Mouse (Mus musculus) limb, embryonic 10.5 days (tissue): ENCODE results near the gene Fign. TPM values are rescaled to one million over a fixed set of nuclear protein-coding genes. Genes with fewer than 3 reads are reported as not detected.

ENCODE experiments used
- DNase-seq: peaks from one replicate; pipeline ENCODE4 v3.0.0-alpha.2; 2017; ENCODE audit warnings: low spot score
- H3K27ac ChIP-seq: fragments of 300-500 bp; sonication (generic); 2 replicates; pipeline ENCODE4 v1.5.1; 2016; ENCODE audit warnings: mild to moderate bottlenecking
- H3K27me3 ChIP-seq: fragments of 300-500 bp; sonication (generic); 2 replicates; pipeline ENCODE4 v1.6.1; 2016; ENCODE audit warnings: low read depth, mild to moderate bottlenecking; ENCODE audit not compliant: poor library complexity, severe bottlenecking
- H3K36me3 ChIP-seq: fragments of 300-500 bp; sonication (generic); 2 replicates; pipeline ENCODE4 v1.6.1; 2016; ENCODE audit warnings: mild to moderate bottlenecking, moderate library complexity
- H3K4me1 ChIP-seq: fragments of 300-500 bp; sonication (generic); 2 replicates; pipeline ENCODE4 v1.6.1; 2016
- H3K4me3 ChIP-seq: fragments of 300-500 bp; sonication (generic); 2 replicates; pipeline ENCODE4 v1.5.1; 2016; ENCODE audit warnings: mild to moderate bottlenecking, moderate library complexity
- H3K9me3 ChIP-seq: fragments of 300-500 bp; sonication (generic); replicated peaks from 2 replicates; pipeline ENCODE4 v1.6.1; 2016; ENCODE audit warnings: mild to moderate bottlenecking
- WGBS: fragments of 180-500 bp; shearing (Covaris S2); methylation state at CpG from one replicate; pipeline ENCODE4 v1.1.7; 2016; 5-methylcytosine and 5-hydroxymethylcytosine counted together
- polyA plus RNA-seq: library from polyadenylated mRNA; unstranded; fragments of >200 nt; fragmentation: Nextera tagmentation; extraction: Ambion mirVana; gene quantifications from 2 replicates; pipeline ENCODE4 v1.2.1, GENCODE M21; 2016

Fign gene
- polyA plus RNA-seq, 1 experiment from 2014 or later: 16.6 TPM

GRCm38 (mm10) chr2:64033871-64034270 lies 64.0 kb downstream of the Fign start:
- no peak for DNase-seq

GRCm38 (mm10) chr2:64025961-64026360 lies 71.9 kb downstream of the Fign start:
- 90% methylated on average over 4 of the region's 4 CpGs for WGBS
- peaks cover 3% of the 10 kb centered on the region; the same call in 1 of the 2 replicates for H3K36me3 ChIP-seq
- no peak overlapping the region for H3K27ac ChIP-seq
- no peak for DNase-seq
- H3K9me3 ChIP-seq: no peaks in the 10 kb centered on the region
- H3K27me3 ChIP-seq: no peaks in the 10 kb centered on the region
- no peak overlapping the region for H3K4me3 ChIP-seq
- no peaks in the 10 kb centered on the region for H3K4me1 ChIP-seq

More at GRCm38 (mm10) chr2:64033871-64034270, 64.0 kb downstream of the Fign start:
- WGBS: 94% methylated on average over 3 of the region's 3 CpGs
- no peaks in the 10 kb centered on the region for H3K9me3 ChIP-seq
- H3K4me1 ChIP-seq: no peaks in the 10 kb centered on the region
- H3K36me3 ChIP-seq: 0 out of 2 replicates have a peak, but pooled peaks cover 3% of the 10 kb centered on the region
- no peak overlapping the region for H3K27ac ChIP-seq
- H3K4me3 ChIP-seq: no peak overlapping the region
- H3K27me3 ChIP-seq: no peaks in the 10 kb centered on the region

GRCm38 (mm10) chr2:63994304-63995023 lies 103.4 kb downstream of the Fign start:
- Histone ChIP-seq H3K36me3 (no peaks in the 10 kb centered on the region), H3K27me3 (no peaks in the 10 kb centered on the region), H3K4me1 (no peaks in the 10 kb centered on the region), H3K9me3 (no peaks in the 10 kb centered on the region), H3K4me3 (no peak overlapping the region), H3K27ac (no peak overlapping the region)
- DNase-seq: no peak
- WGBS: 87% methylated on average over 7 of the region's 7 CpGs

- Histone ChIP-seq H3K9me3 (no peaks in the 10 kb centered on the region), H3K36me3 (peaks cover 4% of the 10 kb centered on the region), H3K4me3 (no peak overlapping the region), H3K4me1 (peaks cover 17% of the 10 kb centered on the region), H3K27me3 (no peaks in the 10 kb centered on the region), H3K27ac (no peak overlapping the region)
- no peak for DNase-seq
- 97% methylated on average over 2 of the region's 2 CpGs for WGBS
These were observed 112.4 kb downstream of the Fign start for GRCm38 (mm10) chr2:63985426-63985825.

DNA sequence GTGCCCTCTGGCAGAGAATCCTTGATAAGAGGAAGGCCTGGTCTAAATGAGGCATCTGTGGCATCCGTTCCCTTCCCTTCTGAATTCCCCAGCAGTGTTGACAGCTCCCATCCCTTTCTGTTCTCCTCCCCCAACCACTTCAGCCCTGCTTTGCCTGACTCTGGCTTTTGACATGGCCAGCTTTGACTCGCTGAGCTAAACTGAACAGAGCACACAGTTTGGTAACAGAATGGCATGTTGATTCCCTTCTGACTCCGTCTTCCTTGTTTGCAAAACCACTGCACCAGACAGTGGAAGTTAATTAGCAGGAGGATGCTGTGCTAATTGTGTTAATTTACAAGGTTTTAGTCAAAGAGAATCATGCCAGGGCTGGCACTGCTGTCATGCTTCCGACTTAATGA lies 115.5 kb downstream of the Fign start:
- H3K4me1 ChIP-seq: peaks cover 17% of the 10 kb centered on the region
- H3K36me3 ChIP-seq: peaks cover 30% of the 10 kb centered on the region
- no peak for DNase-seq
- no peak overlapping the region for H3K27ac ChIP-seq
- WGBS: 31% methylated on average over 4 of the region's 4 CpGs
- no peaks in the 10 kb centered on the region for H3K9me3 ChIP-seq
- H3K27me3 ChIP-seq: no peaks in the 10 kb centered on the region
- no peak overlapping the region for H3K4me3 ChIP-seq

- Histone ChIP-seq H3K27me3 (no peaks in the 10 kb centered on the region), H3K36me3 (peaks cover 30% of the 10 kb centered on the region), H3K4me3 (no peak overlapping the region), H3K27ac (no peak overlapping the region), H3K4me1 (peaks cover 23% of the 10 kb centered on the region), H3K9me3 (no peaks in the 10 kb centered on the region)
- WGBS: 83% methylated on average over 7 of the region's 7 CpGs
- no peak for DNase-seq
These were observed 116.4 kb downstream of the Fign start for GRCm38 (mm10) chr2:63981449-63981848.

DNA sequence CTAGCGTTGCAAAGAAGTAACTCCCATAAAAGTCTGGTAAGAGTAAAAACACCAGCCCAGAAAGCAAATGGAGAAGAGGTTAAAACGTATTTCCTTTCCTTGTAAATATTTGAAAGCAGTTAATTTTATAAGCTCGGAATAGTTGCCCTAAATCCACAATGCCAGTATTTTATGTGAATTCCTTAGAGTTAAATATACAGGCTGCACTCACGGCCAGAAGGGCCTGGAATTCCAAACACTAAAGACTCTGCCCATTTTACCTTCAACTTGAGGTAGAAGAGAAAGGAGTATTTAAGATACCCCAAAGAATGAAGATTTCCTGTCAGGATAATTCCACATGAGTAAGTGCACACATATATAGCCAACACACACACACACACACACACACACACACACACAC lies 128.2 kb downstream of the Fign start:
- DNase-seq: no peak
- H3K4me1 ChIP-seq: peaks cover 65% of the 10 kb centered on the region
- no peak overlapping the region for H3K4me3 ChIP-seq
- no peaks in the 10 kb centered on the region for H3K9me3 ChIP-seq
- H3K27ac ChIP-seq: peak overlapping the region; percentile 42; the same call in 1 of the 2 replicates
- H3K36me3 ChIP-seq: no peaks in the 10 kb centered on the region
- no peaks in the 10 kb centered on the region for H3K27me3 ChIP-seq
- 38% methylated on average over 4 of the region's 4 CpGs for WGBS

- no peaks in the 10 kb centered on the region for H3K9me3 ChIP-seq
- no peak overlapping the region for H3K27ac ChIP-seq
- no peak for DNase-seq
- no peaks in the 10 kb centered on the region for H3K27me3 ChIP-seq
- H3K4me3 ChIP-seq: no peak overlapping the region
- H3K36me3 ChIP-seq: no peaks in the 10 kb centered on the region
- WGBS: 97% methylated on average over 2 of the region's 2 CpGs
- no peaks in the 10 kb centered on the region for H3K4me1 ChIP-seq
These were observed 166.8 kb downstream of the Fign start for GRCm38 (mm10) chr2:63931041-63931440.

DNA sequence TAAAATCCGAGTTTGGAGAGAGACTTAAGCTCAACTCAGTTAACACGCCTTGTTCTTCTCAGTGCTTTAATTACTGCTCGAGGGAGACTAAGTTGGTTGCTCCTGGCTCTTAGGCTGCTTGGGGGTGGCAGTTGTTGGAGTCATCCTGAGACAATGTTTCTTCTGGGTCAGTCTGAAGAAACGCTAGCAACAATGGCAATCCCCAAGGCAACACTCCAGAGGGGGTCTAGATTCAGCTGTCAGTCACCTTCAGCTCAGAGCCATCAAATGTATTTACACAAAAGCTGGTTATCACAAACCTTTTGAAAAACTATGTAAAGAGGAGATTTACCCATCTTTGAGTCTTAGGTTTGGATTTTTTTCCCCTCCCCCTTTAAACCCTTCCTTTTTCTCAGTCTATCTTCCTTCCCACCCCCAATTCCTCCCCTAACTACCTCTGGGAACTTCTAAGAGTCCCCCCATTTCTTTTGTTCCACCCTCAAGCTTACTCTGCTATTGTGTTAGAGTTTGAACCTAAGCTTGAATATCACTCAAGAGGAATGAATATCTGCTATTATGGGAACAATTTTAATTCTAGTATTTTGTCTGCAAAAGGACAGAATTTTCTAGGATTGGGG lies 171.2 kb downstream of the Fign start:
- H3K4me3 ChIP-seq: no peak overlapping the region
- H3K4me1 ChIP-seq: no peaks in the 10 kb centered on the region; the same call in 1 of the 2 replicates
- no peaks in the 10 kb centered on the region for H3K9me3 ChIP-seq
- no peak for DNase-seq
- H3K36me3 ChIP-seq: no peaks in the 10 kb centered on the region
- no peak overlapping the region for H3K27ac ChIP-seq
- no peaks in the 10 kb centered on the region for H3K27me3 ChIP-seq
- WGBS: 26% methylated on average over 4 of the region's 4 CpGs

- H3K27me3 ChIP-seq: no peaks in the 10 kb centered on the region
- WGBS: 84% methylated on average over 4 of the region's 4 CpGs
- no peaks in the 10 kb centered on the region for H3K9me3 ChIP-seq
- H3K4me1 ChIP-seq: peaks cover 7% of the 10 kb centered on the region
- H3K27ac ChIP-seq: no peak overlapping the region
- DNase-seq: no peak
- no peaks in the 10 kb centered on the region for H3K36me3 ChIP-seq
- no peak overlapping the region for H3K4me3 ChIP-seq
These were observed 172.1 kb downstream of the Fign start for GRCm38 (mm10) chr2:63925721-63926235.
